Mouse (Mus musculus): ENCODE measurements around the gene Slc18b1. TPM values are rescaled to one million over a fixed set of nuclear protein-coding genes. Genes with fewer than 3 reads are reported as not detected.
A peak's percentile ranks its signal among the peaks of the same experiment; 100 is the strongest.

Slc18b1 gene
- total RNA-seq (2014; rRNA removed) (2.2 and 11.4 TPM in 2 replicates), polyA plus RNA-seq (2012; rRNA removed) (2.9 and 3.0 TPM in 2 replicates)

- no peaks in the 10 kb centered on the region for H3K27me3 ChIP-seq (ENCODE audit: control insufficient read depth, insufficient read depth, low read length)
- DNase-seq (ENCODE audit: extremely low read depth, low read depth, low spot score) = peak; percentile 62
- peak within 1 kb of the TSS; percentile 87 for H3K4me3 ChIP-seq (ENCODE audit: insufficient read depth, low read depth, low read length)
- TF ChIP-seq POLR2A (IDR thresholded peaks at IDR 0.05; ENCODE audit: extremely low read depth, insufficient read depth, low read length) = 0 out of 2 replicates have a peak, but pooled peaks have one; percentile 20
- no peak for TF ChIP-seq CTCF (IDR thresholded peaks at IDR 0.05; ENCODE audit: low read depth, low read length)
- 3% methylated on average over 43 of the region's 43 CpGs for WGBS
- peak within 1 kb of the TSS; percentile 86 for H3K9ac ChIP-seq (ENCODE audit: low read depth, low read length)
- H3K79me2 ChIP-seq (ENCODE audit: control insufficient read depth, insufficient read depth, low read length) = no peaks in the 10 kb centered on the region
- peaks cover 2% of the 10 kb centered on the region; the same call in 1 of the 2 replicates for H3K36me3 ChIP-seq (ENCODE audit: control insufficient read depth, insufficient read depth, low read length)
- H3K4me1 ChIP-seq (ENCODE audit: control insufficient read depth, insufficient read depth, low read length) = peaks cover 9% of the 10 kb centered on the region
- peak within 1 kb of the TSS; percentile 15 for H3K27ac ChIP-seq (replicated peaks; ENCODE audit: insufficient read depth, low read depth, low read length)
Observed at GRCm38 (mm10) chr10:23796551-23797503, at the start of gene Slc18b1. Gene Slc18b1, plus strand, starts transcription at chr10:23796986.

- H3K4me1 ChIP-seq (ENCODE audit: control insufficient read depth, insufficient read depth, low read length) = no peaks in the 10 kb centered on the region
- no peak overlapping the region for H3K27ac ChIP-seq (replicated peaks; ENCODE audit: insufficient read depth, low read depth, low read length)
- H3K9ac ChIP-seq (ENCODE audit: low read depth, low read length) = no peak overlapping the region
- H3K4me3 ChIP-seq (ENCODE audit: insufficient read depth, low read depth, low read length) = no peak overlapping the region
- peak; percentile 96 for DNase-seq (ENCODE audit: extremely low read depth, low read depth, low spot score)
- no peaks in the 10 kb centered on the region for H3K36me3 ChIP-seq (ENCODE audit: control insufficient read depth, insufficient read depth, low read length)
- H3K27me3 ChIP-seq (ENCODE audit: control insufficient read depth, insufficient read depth, low read length) = peaks cover 3% of the 10 kb centered on the region; the same call in 1 of the 2 replicates
- TF ChIP-seq CTCF (IDR thresholded peaks at IDR 0.05; ENCODE audit: low read depth, low read length) = no peak
- no peak for TF ChIP-seq POLR2A (IDR thresholded peaks at IDR 0.05; ENCODE audit: extremely low read depth, insufficient read depth, low read length)
- WGBS = 36% methylated on average over 7 of the region's 7 CpGs
- H3K79me2 ChIP-seq (ENCODE audit: control insufficient read depth, insufficient read depth, low read length) = no peaks in the 10 kb centered on the region
Observed at GRCm38 (mm10) chr10:23754166-23754565, 42.6 kb upstream of the Slc18b1 start.

GRCm38 (mm10) chr10:23777288-23777945, 19.4 kb upstream of the Slc18b1 start:
- peak; percentile 41 for TF ChIP-seq CTCF (IDR thresholded peaks at IDR 0.05; ENCODE audit: low read depth, low read length)
- TF ChIP-seq POLR2A (IDR thresholded peaks at IDR 0.05; ENCODE audit: extremely low read depth, insufficient read depth, low read length) = no peak
- 35% methylated on average over 5 of the region's 5 CpGs for WGBS
- H3K27me3 ChIP-seq (ENCODE audit: control insufficient read depth, insufficient read depth, low read length) = no peaks in the 10 kb centered on the region
- H3K4me3 ChIP-seq (ENCODE audit: insufficient read depth, low read depth, low read length) = no peak overlapping the region
- H3K9ac ChIP-seq (ENCODE audit: low read depth, low read length) = no peak overlapping the region
- H3K36me3 ChIP-seq (ENCODE audit: control insufficient read depth, insufficient read depth, low read length) = peaks cover 3% of the 10 kb centered on the region; the same call in 1 of the 2 replicates
- no peaks in the 10 kb centered on the region for H3K4me1 ChIP-seq (ENCODE audit: control insufficient read depth, insufficient read depth, low read length)
- no peaks in the 10 kb centered on the region for H3K79me2 ChIP-seq (ENCODE audit: control insufficient read depth, insufficient read depth, low read length)
- no peak overlapping the region for H3K27ac ChIP-seq (replicated peaks; ENCODE audit: insufficient read depth, low read depth, low read length)
- DNase-seq (ENCODE audit: extremely low read depth, low read depth, low spot score) = no peak

- no peak for DNase-seq (ENCODE audit: extremely low read depth, low read depth, low spot score)
- WGBS = 87% methylated on average over 6 of the region's 6 CpGs
- H3K79me2 ChIP-seq (ENCODE audit: control insufficient read depth, insufficient read depth, low read length) = no peaks in the 10 kb centered on the region
- TF ChIP-seq POLR2A (IDR thresholded peaks at IDR 0.05; ENCODE audit: extremely low read depth, insufficient read depth, low read length) (no peak), CTCF (IDR thresholded peaks at IDR 0.05; ENCODE audit: low read depth, low read length) (no peak)
- H3K27ac ChIP-seq (replicated peaks; ENCODE audit: insufficient read depth, low read depth, low read length) = no peak overlapping the region
- H3K36me3 ChIP-seq (ENCODE audit: control insufficient read depth, insufficient read depth, low read length) = peaks cover 28% of the 10 kb centered on the region
- H3K27me3 ChIP-seq (ENCODE audit: control insufficient read depth, insufficient read depth, low read length) = no peaks in the 10 kb centered on the region
- H3K4me3 ChIP-seq (ENCODE audit: insufficient read depth, low read depth, low read length) = no peak overlapping the region
- H3K4me1 ChIP-seq (ENCODE audit: control insufficient read depth, insufficient read depth, low read length) = peaks cover 3% of the 10 kb centered on the region; the same call in 1 of the 2 replicates
- H3K9ac ChIP-seq (ENCODE audit: low read depth, low read length) = no peak overlapping the region
Observed at GRCm38 (mm10) chr10:23780539-23781275, 16.1 kb upstream of the Slc18b1 start.
